Mouse (Mus musculus): Measurements from ENCODE around the gene Vmn2r54.
"Not testable (repeated sequence)": the region's sequence is repeated elsewhere in the genome, so short reads cannot be mapped to it uniquely, and the experiment has no call there.

DNA sequence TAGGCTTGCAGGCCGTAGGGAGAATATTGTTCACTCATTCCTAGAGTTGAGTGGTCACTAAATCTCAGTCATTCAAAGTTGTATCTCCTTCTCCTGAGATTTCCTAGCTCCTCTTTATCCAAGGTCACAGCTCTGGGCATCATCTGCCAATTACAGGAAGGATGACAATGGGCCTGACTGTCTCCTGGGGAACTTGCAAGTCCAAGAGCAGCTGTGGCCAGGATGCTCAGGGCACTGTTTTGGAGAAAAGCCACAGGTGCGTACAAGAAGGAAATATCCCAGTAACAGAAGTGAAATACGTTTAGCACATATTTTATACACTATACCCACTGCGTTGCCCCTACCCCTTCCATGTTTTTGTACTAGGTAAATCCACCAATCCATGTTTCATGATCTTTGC, at the start of gene Vmn2r54:
- not testable (repeated sequence) for TF ChIP-seq POLR2A (IDR thresholded peaks at IDR 0.05; ENCODE audit: borderline replicate concordance, insufficient read depth, low read length); CTCF (IDR thresholded peaks at IDR 0.05; ENCODE audit: borderline replicate concordance, insufficient read depth, low read depth, low read length)
